Mouse (Mus musculus) midbrain, embryonic 11.5 days (tissue): ENCODE results near the gene Olfr323. TPM values are rescaled to one million over a fixed set of nuclear protein-coding genes. Genes with fewer than 3 reads are reported as not detected.

Experiments
- ATAC-seq: fragments of 200-750 bp; cut with Nextera tagmentation; 2 replicates; pipeline ENCODE4 v1.8.0; 2017; ENCODE audit warnings: moderate TSS enrichment, moderate library complexity; ENCODE audit not compliant: low FRiP score
- DNase-seq: peaks from one replicate; pipeline ENCODE4 v3.0.0; 2015; ENCODE audit warnings: low spot score; ENCODE audit errors: missing footprints
- H3K27ac ChIP-seq: fragments of 300-500 bp; sonication (generic); 2 replicates; pipeline ENCODE4 v1.5.1; 2014; ENCODE audit warnings: low read depth, low read length
- H3K27me3 ChIP-seq: fragments of 300-500 bp; sonication (generic); 2 replicates; pipeline ENCODE4 v1.6.1; 2014; ENCODE audit warnings: mild to moderate bottlenecking, low read length, moderate library complexity, mixed read lengths; ENCODE audit not compliant: control insufficient read depth, insufficient read depth
- H3K36me3 ChIP-seq: fragments of 300-500 bp; sonication (generic); 2 replicates; pipeline ENCODE4 v1.6.1; 2014; ENCODE audit warnings: mild to moderate bottlenecking, low read length, moderate library complexity, mixed read lengths; ENCODE audit not compliant: control insufficient read depth, insufficient read depth
- H3K4me1 ChIP-seq: fragments of 300-500 bp; sonication (generic); 2 replicates; pipeline ENCODE4 v1.6.1; 2014; ENCODE audit warnings: low read length; ENCODE audit not compliant: control insufficient read depth, insufficient read depth
- H3K4me2 ChIP-seq: fragments of 300-500 bp; sonication (generic); 2 replicates; pipeline ENCODE4 v1.6.1; 2014; ENCODE audit warnings: mild to moderate bottlenecking, moderate library complexity
- H3K4me3 ChIP-seq: fragments of 300-500 bp; sonication (generic); 2 replicates; pipeline ENCODE4 v1.5.1; 2014; ENCODE audit warnings: low read depth, low read length
- H3K9ac ChIP-seq: fragments of 300-500 bp; sonication (generic); 2 replicates; pipeline ENCODE4 v1.6.1; 2014; ENCODE audit warnings: low read length
- H3K9me3 ChIP-seq: fragments of 300-500 bp; sonication (generic); 2 replicates; pipeline ENCODE4 v1.6.1; 2016; ENCODE audit warnings: low read length; ENCODE audit not compliant: control insufficient read depth
- WGBS: fragments of 180-500 bp; shearing (Covaris S2); extraction: QIAGEN DNeasy Blood & Tissue Kit; methylation state at CpG from one replicate; pipeline ENCODE4 v1.1.7; 2014; 5-methylcytosine and 5-hydroxymethylcytosine counted together
- polyA plus RNA-seq: library from polyadenylated mRNA; unstranded; fragments of >200 nt; fragmentation: Nextera tagmentation; extraction: Ambion mirVana; gene quantifications from 2 replicates; pipeline ENCODE4 v1.2.1, GENCODE M21; 2014

The Olfr323 gene
- polyA plus RNA-seq, 1 experiment from 2014 or later: not detected

DNA sequence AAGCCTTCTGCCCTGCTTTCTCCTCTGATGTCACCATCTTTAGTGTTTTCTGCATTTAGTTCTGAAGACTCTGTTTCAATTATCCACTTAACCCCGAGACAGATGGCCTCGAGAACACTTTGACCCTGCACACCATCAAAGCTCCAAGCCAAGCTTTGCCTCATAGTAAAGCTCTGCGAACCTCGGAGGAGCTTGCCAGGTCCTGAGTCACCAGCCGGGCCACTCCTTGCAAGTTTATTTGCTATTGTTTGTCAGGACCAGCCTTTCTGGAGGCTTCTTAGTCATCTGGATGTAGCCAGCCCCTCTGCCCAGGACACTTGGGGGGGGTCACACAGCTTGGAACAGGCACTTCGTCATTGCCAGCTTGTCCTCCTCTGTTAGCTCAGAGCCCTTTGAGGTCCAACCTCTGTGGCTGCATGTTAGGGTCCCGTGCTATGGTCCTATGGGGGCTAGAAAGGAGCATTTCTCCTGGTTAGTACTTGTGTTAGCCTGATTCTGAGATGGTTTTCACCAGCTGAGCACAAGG is 7.9 kb upstream of the Olfr323 start:
- DNase-seq (no peak), ATAC-seq (no peak)
- no peaks in the 10 kb centered on the region for H3K9me3 ChIP-seq
- H3K27ac ChIP-seq: no peak overlapping the region
- no peak overlapping the region for H3K4me2 ChIP-seq
- H3K4me1 ChIP-seq: peaks cover 5% of the 10 kb centered on the region
- 72% methylated on average over 7 of the region's 7 CpGs for WGBS
- peaks cover 3% of the 10 kb centered on the region; the same call in 1 of the 2 replicates for H3K27me3 ChIP-seq
- no peak overlapping the region for H3K9ac ChIP-seq
- H3K36me3 ChIP-seq: no peaks in the 10 kb centered on the region
- no peak overlapping the region for H3K4me3 ChIP-seq

GRCm38 (mm10) chr11:58636376-58636977 is 6.2 kb upstream of the Olfr323 start:
- DNase-seq (peak; percentile 92), ATAC-seq (no peak)
- 29% methylated on average over 3 of the region's 4 CpGs for WGBS
- H3K4me2 ChIP-seq: no peak overlapping the region
- no peak overlapping the region for H3K9ac ChIP-seq
- peaks cover 5% of the 10 kb centered on the region for H3K4me1 ChIP-seq
- peaks cover 3% of the 10 kb centered on the region; the same call in 1 of the 2 replicates for H3K27me3 ChIP-seq
- H3K9me3 ChIP-seq: no peaks in the 10 kb centered on the region
- H3K27ac ChIP-seq: no peak overlapping the region
- no peaks in the 10 kb centered on the region for H3K36me3 ChIP-seq
- H3K4me3 ChIP-seq: no peak overlapping the region

GRCm38 (mm10) chr11:58634878-58635277 is 4.6 kb upstream of the Olfr323 start:
- H3K4me3 ChIP-seq: no peak overlapping the region
- H3K27ac ChIP-seq: no peak overlapping the region
- H3K9me3 ChIP-seq: no peaks in the 10 kb centered on the region
- WGBS: 62% methylated on average over 4 of the region's 4 CpGs
- ATAC-seq (no peak), DNase-seq (no peak)
- H3K4me1 ChIP-seq: no peaks in the 10 kb centered on the region; the same call in 1 of the 2 replicates
- no peaks in the 10 kb centered on the region for H3K36me3 ChIP-seq
- H3K4me2 ChIP-seq: no peak overlapping the region
- H3K27me3 ChIP-seq: no peaks in the 10 kb centered on the region
- H3K9ac ChIP-seq: no peak overlapping the region

GRCm38 (mm10) chr11:58626146-58626545 is 4.2 kb downstream of the Olfr323 start:
- DNase-seq (no peak), ATAC-seq (no peak)
- no peak overlapping the region for H3K27ac ChIP-seq
- no peak overlapping the region for H3K4me3 ChIP-seq
- H3K4me2 ChIP-seq: no peak overlapping the region
- no peaks in the 10 kb centered on the region for H3K27me3 ChIP-seq
- H3K9ac ChIP-seq: no peak overlapping the region
- 54% methylated on average over 4 of the region's 4 CpGs for WGBS
- no peaks in the 10 kb centered on the region for H3K9me3 ChIP-seq
- H3K36me3 ChIP-seq: no peaks in the 10 kb centered on the region
- no peaks in the 10 kb centered on the region for H3K4me1 ChIP-seq

DNA sequence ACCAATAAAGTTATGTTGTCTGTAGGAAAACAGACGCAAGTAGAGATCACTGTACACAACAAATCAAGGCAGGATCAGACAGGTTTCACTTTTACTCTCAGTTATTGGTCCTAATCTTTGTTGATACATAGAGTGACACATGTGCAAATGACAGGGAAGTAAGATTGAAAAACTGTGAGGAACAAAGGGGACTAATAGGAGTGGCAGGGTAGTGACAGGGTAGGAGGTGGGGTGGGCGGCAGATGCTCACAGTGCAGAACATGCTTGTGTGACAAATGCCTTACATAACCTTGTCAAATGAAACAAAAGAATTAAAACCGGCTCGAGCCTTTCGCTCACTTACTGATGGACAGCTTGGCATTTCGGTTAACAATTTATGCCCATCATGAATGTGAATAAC is 11.5 kb downstream of the Olfr323 start:
- no peak overlapping the region for H3K9ac ChIP-seq
- H3K9me3 ChIP-seq: no peaks in the 10 kb centered on the region
- no peak overlapping the region for H3K4me2 ChIP-seq
- H3K36me3 ChIP-seq: no peaks in the 10 kb centered on the region
- WGBS: 75% methylated on average over 6 of the region's 6 CpGs
- H3K4me3 ChIP-seq: no peak overlapping the region
- ATAC-seq (no peak), DNase-seq (peak; percentile 47)
- H3K4me1 ChIP-seq: no peaks in the 10 kb centered on the region
- no peaks in the 10 kb centered on the region for H3K27me3 ChIP-seq
- H3K27ac ChIP-seq: no peak overlapping the region

- Histone ChIP-seq H3K4me2 (no peak overlapping the region), H3K9me3 (no peaks in the 10 kb centered on the region), H3K27ac (no peak overlapping the region), H3K27me3 (no peaks in the 10 kb centered on the region), H3K36me3 (no peaks in the 10 kb centered on the region), H3K9ac (no peak overlapping the region), H3K4me1 (no peaks in the 10 kb centered on the region), H3K4me3 (no peak overlapping the region)
- 73% methylated on average over 3 of the region's 3 CpGs for WGBS
- DNase-seq (no peak), ATAC-seq (no peak)
These were observed 11.9 kb downstream of the Olfr323 start for GRCm38 (mm10) chr11:58618369-58618768.

DNA sequence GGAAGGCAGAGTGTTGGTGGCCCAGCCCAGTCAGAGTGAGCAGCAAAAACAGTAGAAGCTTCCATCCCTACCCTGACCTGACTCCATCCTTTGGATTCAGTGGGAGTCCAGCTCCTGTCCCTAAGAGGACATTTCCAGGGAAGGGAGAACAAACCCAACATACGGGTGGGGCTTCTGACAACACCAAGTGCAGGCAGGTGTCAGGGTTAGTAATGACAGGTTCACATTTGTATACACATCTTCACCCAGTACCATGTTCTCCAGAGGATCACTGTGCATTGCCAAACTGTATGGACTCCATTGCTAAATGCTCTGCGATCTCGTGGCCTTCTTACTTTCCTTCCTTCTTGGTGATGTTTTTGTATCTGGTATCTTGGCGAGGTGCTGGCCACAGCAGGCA is 14.3 kb downstream of the Olfr323 start, which contains the start of gene 2210407C18Rik:
Gene 2210407C18Rik (minus strand): TSS at position 101 of the 400 bp plus-strand sequence.
- WGBS: 92% methylated on average over 4 of the region's 4 CpGs
- no peak within 1 kb of the TSS for H3K27ac ChIP-seq
- DNase-seq: no peak
- ATAC-seq: no peak
- H3K4me3 ChIP-seq: no peak within 1 kb of the TSS
- no peaks in the 10 kb centered on the region for H3K36me3 ChIP-seq
- no peak within 1 kb of the TSS for H3K9ac ChIP-seq
- no peaks in the 10 kb centered on the region for H3K27me3 ChIP-seq
- no peaks in the 10 kb centered on the region for H3K9me3 ChIP-seq
- H3K4me2 ChIP-seq: no peak within 1 kb of the TSS
- H3K4me1 ChIP-seq: no peaks in the 10 kb centered on the region

- Histone ChIP-seq H3K4me1 (no peaks in the 10 kb centered on the region), H3K27ac (no peak overlapping the region), H3K4me3 (no peak overlapping the region), H3K9me3 (no peaks in the 10 kb centered on the region), H3K4me2 (no peak overlapping the region), H3K27me3 (no peaks in the 10 kb centered on the region), H3K36me3 (no peaks in the 10 kb centered on the region), H3K9ac (no peak overlapping the region)
- DNase-seq: no peak
- ATAC-seq: no peak
These were observed 15.8 kb downstream of the Olfr323 start for GRCm38 (mm10) chr11:58614526-58614925.

- H3K4me2 ChIP-seq: no peak overlapping the region
- no peak for ATAC-seq
- H3K9me3 ChIP-seq: no peaks in the 10 kb centered on the region
- no peaks in the 10 kb centered on the region for H3K4me1 ChIP-seq
- H3K27me3 ChIP-seq: no peaks in the 10 kb centered on the region
- H3K9ac ChIP-seq: no peak overlapping the region
- WGBS: 83% methylated on average over 3 of the region's 3 CpGs
- no peaks in the 10 kb centered on the region for H3K36me3 ChIP-seq
- peak; percentile 4 for DNase-seq
- H3K27ac ChIP-seq: no peak overlapping the region
- no peak overlapping the region for H3K4me3 ChIP-seq
These were observed 16.9 kb downstream of the Olfr323 start for GRCm38 (mm10) chr11:58613359-58613758.
